Mouse (Mus musculus) neural tube, embryonic 14.5 days (tissue): ENCODE results near the gene Gstt1. TPM values are rescaled to one million over a fixed set of nuclear protein-coding genes. Genes with fewer than 3 reads are reported as not detected.
"Not testable (repeated sequence)": the region's sequence is repeated elsewhere in the genome, so short reads cannot be mapped to it uniquely, and the experiment has no call there.

Source experiments
- ATAC-seq: fragments of 200-750 bp; cut with Nextera tagmentation; 2 replicates; pipeline ENCODE4 v1.8.0; 2017; ENCODE audit warnings: low read depth, mild to moderate bottlenecking, moderate TSS enrichment, moderate library complexity
- H3K27ac ChIP-seq: fragments of 300-500 bp; sonication (generic); 2 replicates; pipeline ENCODE4 v1.5.1; 2014; ENCODE audit warnings: low read depth, mild to moderate bottlenecking, control low read depth, low read length, moderate library complexity, mixed read lengths
- H3K27me3 ChIP-seq: fragments of 300-500 bp; sonication (generic); 2 replicates; pipeline ENCODE4 v1.6.1; 2014; ENCODE audit warnings: low read length; ENCODE audit not compliant: control insufficient read depth, insufficient read depth
- H3K36me3 ChIP-seq: fragments of 300-500 bp; sonication (generic); 2 replicates; pipeline ENCODE4 v1.6.1; 2014; ENCODE audit warnings: low read length, mixed read lengths; ENCODE audit not compliant: control insufficient read depth, insufficient read depth
- H3K4me1 ChIP-seq: fragments of 300-500 bp; sonication (generic); 2 replicates; pipeline ENCODE4 v1.6.1; 2014; ENCODE audit warnings: low read length; ENCODE audit not compliant: control insufficient read depth, insufficient read depth
- H3K4me2 ChIP-seq: fragments of 300-500 bp; sonication (generic); 2 replicates; pipeline ENCODE4 v1.6.1; 2014; ENCODE audit warnings: mild to moderate bottlenecking, low read depth, low read length, control low read depth
- H3K4me3 ChIP-seq: fragments of 300-500 bp; sonication (generic); 2 replicates; pipeline ENCODE4 v1.5.1; 2014; ENCODE audit warnings: low read depth, low read length, control low read depth, mixed read lengths
- H3K9ac ChIP-seq: fragments of 300-500 bp; sonication (generic); replicated peaks from 2 replicates; pipeline ENCODE4 v1.6.1; 2014; ENCODE audit warnings: low read depth, mild to moderate bottlenecking, control low read depth, low read length, mixed read lengths
- H3K9me3 ChIP-seq: fragments of 300-500 bp; sonication (generic); 2 replicates; pipeline ENCODE4 v1.6.1; 2016; ENCODE audit warnings: low read length; ENCODE audit not compliant: control insufficient read depth
- WGBS: fragments of 180-500 bp; shearing (Covaris S2); extraction: QIAGEN DNeasy Blood & Tissue Kit; methylation state at CpG from one replicate; pipeline ENCODE4 v1.1.7; 2014; 5-methylcytosine and 5-hydroxymethylcytosine counted together
- polyA plus RNA-seq: library from polyadenylated mRNA; unstranded; fragments of >200 nt; fragmentation: Nextera tagmentation; extraction: Ambion mirVana; gene quantifications from 2 replicates; pipeline ENCODE4 v1.2.1, GENCODE M21; 2014

Gene Gstt1
- polyA plus RNA-seq = 8.8 and 11.2 TPM in 2 replicates

GRCm38 (mm10) chr10:75798176-75798696 lies at the start of gene Gstt1:
Gene Gstt1, minus strand, starts transcription at chr10:75798584.
- Histone ChIP-seq H3K4me1 (no peaks in the 10 kb centered on the region; the same call in 1 of the 2 replicates), H3K9me3 (no peaks in the 10 kb centered on the region), H3K4me3 (peak within 1 kb of the TSS; percentile 25), H3K27ac (no peak within 1 kb of the TSS), H3K4me2 (peak within 1 kb of the TSS; percentile 52), H3K9ac (peak within 1 kb of the TSS; percentile 41), H3K27me3 (no peaks in the 10 kb centered on the region), H3K36me3 (no peaks in the 10 kb centered on the region)
- WGBS = 1% methylated on average over 18 of the region's 18 CpGs
- peak; percentile 63 for ATAC-seq

- Histone ChIP-seq H3K27me3 (no peaks in the 10 kb centered on the region), H3K9me3 (no peaks in the 10 kb centered on the region), H3K4me1 (no peaks in the 10 kb centered on the region), H3K36me3 (no peaks in the 10 kb centered on the region), H3K9ac (no peak overlapping the region), H3K4me3 (no peak overlapping the region), H3K27ac (no peak overlapping the region), H3K4me2 (no peak overlapping the region)
- WGBS = 83% methylated on average over 6 of the region's 6 CpGs
- ATAC-seq = no peak
Measured at GRCm38 (mm10) chr10:75845306-75845930, 47.0 kb upstream of the Gstt1 start.

- H3K4me2 ChIP-seq = no peak overlapping the region
- no peaks in the 10 kb centered on the region for H3K9me3 ChIP-seq
- H3K27me3 ChIP-seq = no peaks in the 10 kb centered on the region
- WGBS = 61% methylated on average over 1 of the region's 1 CpGs
- ATAC-seq = no peak
- H3K27ac ChIP-seq = no peak overlapping the region
- no peak overlapping the region for H3K4me3 ChIP-seq
- H3K9ac ChIP-seq = no peak overlapping the region
- H3K4me1 ChIP-seq = no peaks in the 10 kb centered on the region
- H3K36me3 ChIP-seq = no peaks in the 10 kb centered on the region
Measured at GRCm38 (mm10) chr10:75844800-75845199, 46.4 kb upstream of the Gstt1 start.

- not testable (repeated sequence) for H3K27me3 ChIP-seq, H3K4me3 ChIP-seq, H3K9ac ChIP-seq, H3K9me3 ChIP-seq, H3K4me2 ChIP-seq, H3K36me3 ChIP-seq, H3K27ac ChIP-seq, H3K4me1 ChIP-seq, ATAC-seq
- WGBS = 80% methylated on average over 6 of the region's 6 CpGs
Measured at GRCm38 (mm10) chr10:75843898-75844297, 45.5 kb upstream of the Gstt1 start.

DNA sequence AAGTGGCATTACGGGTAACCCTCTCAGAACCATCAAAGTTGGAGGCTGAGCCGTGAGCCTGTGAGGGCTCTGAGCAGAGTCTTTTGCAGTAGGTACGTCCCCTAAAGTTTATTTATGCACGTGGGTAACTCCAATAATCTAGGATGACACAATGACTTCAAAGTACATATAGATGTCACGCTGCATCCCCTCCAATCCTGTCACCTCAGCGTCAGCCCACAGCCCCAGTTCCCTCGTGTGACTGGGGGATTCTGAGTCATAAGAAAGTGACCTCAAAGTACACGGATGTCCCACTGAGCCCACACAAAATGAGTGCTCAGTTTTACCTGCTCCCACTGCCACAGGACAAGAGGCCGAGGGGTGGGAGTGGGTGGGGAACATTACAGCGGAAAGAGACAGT lies 40.7 kb upstream of the Gstt1 start:
- Histone ChIP-seq H3K9me3 (no peaks in the 10 kb centered on the region), H3K9ac (no peak overlapping the region), H3K4me2 (no peak overlapping the region), H3K4me3 (no peak overlapping the region), H3K36me3 (no peaks in the 10 kb centered on the region), H3K27me3 (no peaks in the 10 kb centered on the region; the same call in 1 of the 2 replicates), H3K27ac (no peak overlapping the region), H3K4me1 (peaks cover 14% of the 10 kb centered on the region)
- WGBS = 90% methylated on average over 10 of the region's 10 CpGs
- ATAC-seq = no peak

DNA sequence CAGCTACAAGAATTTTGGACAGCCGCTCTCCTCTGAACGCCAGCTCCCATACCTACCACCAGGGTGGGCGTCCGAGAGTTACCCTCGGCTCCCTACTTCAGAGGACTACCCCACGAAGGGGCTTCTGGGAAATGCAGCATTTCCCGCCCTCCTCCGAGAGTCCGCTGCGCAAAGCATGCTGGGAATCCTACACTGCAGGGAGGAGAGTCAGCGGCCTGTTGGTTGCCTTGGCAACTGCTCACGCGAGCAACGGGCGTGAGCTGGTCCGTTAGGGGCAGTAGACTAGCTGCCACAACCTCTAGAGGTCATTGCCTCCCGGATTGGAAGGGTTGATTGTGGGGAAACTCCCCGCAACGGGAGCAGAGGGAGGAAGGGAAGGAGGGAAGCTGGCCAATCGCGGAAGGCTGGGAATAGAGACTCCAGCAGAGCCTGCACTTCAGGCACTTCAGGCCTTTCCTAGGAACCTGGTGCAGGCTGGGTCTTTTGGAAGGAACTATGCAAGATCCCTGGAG lies 38.9 kb upstream of the Gstt1 start, which contains the start of gene Gstt2:
Gstt2 (minus strand) TSS at position 177 of the 512 bp plus-strand sequence.
- Histone ChIP-seq H3K36me3 (no peaks in the 10 kb centered on the region), H3K4me1 (peaks cover 14% of the 10 kb centered on the region), H3K9ac (peak within 1 kb of the TSS; percentile 67), H3K4me3 (peak within 1 kb of the TSS; percentile 46), H3K4me2 (peak within 1 kb of the TSS; percentile 79), H3K9me3 (no peaks in the 10 kb centered on the region), H3K27ac (peak within 1 kb of the TSS; percentile 78), H3K27me3 (peaks cover 2% of the 10 kb centered on the region; the same call in 1 of the 2 replicates)
- 0% methylated on average over 21 of the region's 21 CpGs for whole genome bisulfite sequencing
- peak; percentile 90 for ATAC-seq

DNA sequence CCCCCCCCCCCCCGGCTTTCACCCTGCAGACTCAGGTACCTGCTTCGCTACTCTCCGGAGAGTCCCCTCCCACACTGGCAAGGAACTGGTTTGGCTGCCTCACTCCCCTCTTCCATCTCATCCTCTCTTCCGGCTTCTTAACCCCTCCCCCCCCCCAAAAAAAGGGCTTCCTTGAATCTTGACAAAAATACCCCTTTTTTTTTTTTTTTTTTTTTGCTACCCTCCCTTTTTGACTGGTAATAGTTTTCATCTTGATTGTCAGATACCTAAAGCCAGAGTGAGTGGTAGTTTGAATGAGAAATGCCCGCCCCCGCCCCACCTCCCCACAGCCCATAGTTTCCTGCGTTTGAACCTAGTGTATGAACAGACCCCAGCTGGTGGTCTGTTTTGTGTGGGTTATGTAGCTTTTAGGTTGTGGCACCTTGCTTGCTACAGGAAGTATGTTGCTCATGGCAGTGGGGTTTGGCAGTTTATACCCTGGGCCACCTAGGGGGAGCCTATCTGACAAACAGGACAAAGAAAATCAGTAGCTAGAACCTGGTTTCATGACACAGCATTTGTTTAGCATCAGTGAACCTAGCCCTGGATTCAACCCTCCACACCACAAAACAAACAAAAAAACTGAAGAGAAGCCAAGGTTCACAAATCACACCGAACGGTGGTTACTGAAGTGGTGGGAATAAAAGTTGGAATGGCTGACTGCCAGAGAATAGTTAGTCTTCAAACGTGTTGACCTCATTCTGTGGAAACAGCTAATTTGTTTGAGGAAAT lies 37.6 kb upstream of the Gstt1 start:
- ATAC-seq = no peak
- Histone ChIP-seq H3K9ac (no peak overlapping the region), H3K27me3 (peaks cover 2% of the 10 kb centered on the region; the same call in 1 of the 2 replicates), H3K27ac (no peak overlapping the region), H3K4me3 (0 out of 2 replicates have a peak overlapping the region, but pooled peaks have one; percentile 2), H3K4me1 (peaks cover 14% of the 10 kb centered on the region), H3K36me3 (no peaks in the 10 kb centered on the region), H3K4me2 (peak overlapping the region; percentile 51), H3K9me3 (no peaks in the 10 kb centered on the region)
- WGBS = 18% methylated on average over 9 of the region's 10 CpGs

GRCm38 (mm10) chr10:75835307-75835706 lies 36.9 kb upstream of the Gstt1 start:
- H3K4me2 ChIP-seq = peak overlapping the region; percentile 51
- H3K4me3 ChIP-seq = 0 out of 2 replicates have a peak overlapping the region, but pooled peaks have one; percentile 2
- H3K9ac ChIP-seq = no peak overlapping the region
- peaks cover 14% of the 10 kb centered on the region for H3K4me1 ChIP-seq
- H3K27me3 ChIP-seq = peaks cover 2% of the 10 kb centered on the region; the same call in 1 of the 2 replicates
- H3K9me3 ChIP-seq = no peaks in the 10 kb centered on the region
- H3K36me3 ChIP-seq = no peaks in the 10 kb centered on the region
- 0 out of 2 replicates have a peak, but pooled peaks have one; percentile 19 for ATAC-seq
- no peak overlapping the region for H3K27ac ChIP-seq
- 3% methylated on average over 10 of the region's 10 CpGs for WGBS
